Mouse (Mus musculus) urinary bladder, postnatal 4 days (tissue): ENCODE data around the gene Notch1.
A peak's percentile ranks its signal among the peaks of the same experiment; 100 is the strongest.

Experiments used
- DNase-seq, 2 experiments: peaks; one replicate each; pipeline ENCODE4 v3.0.0; 2021 to 2022; ENCODE audit warnings: low spot score in 2 of 2

Notch1 gene

DNA sequence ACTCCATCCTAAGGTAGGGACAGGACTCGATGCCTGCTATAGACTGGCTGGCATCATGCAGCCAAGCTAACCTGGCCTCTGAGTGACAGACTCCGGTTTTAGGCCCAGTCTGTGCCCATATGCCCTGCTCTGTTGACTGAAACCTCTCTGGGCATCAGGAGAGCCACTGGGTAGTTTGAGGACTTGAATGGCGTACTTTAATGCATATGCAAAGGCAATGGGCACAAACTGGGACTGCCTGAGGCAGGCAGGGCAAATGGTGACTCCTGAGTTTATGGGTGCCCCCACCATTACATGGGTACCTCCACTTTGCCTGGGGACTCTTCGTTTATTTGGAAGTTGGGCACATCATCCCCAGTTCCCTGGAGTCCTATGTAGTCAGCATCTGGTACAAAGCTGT lies 69.8 kb downstream of the Notch1 start:
- no peak for DNase-seq

DNA sequence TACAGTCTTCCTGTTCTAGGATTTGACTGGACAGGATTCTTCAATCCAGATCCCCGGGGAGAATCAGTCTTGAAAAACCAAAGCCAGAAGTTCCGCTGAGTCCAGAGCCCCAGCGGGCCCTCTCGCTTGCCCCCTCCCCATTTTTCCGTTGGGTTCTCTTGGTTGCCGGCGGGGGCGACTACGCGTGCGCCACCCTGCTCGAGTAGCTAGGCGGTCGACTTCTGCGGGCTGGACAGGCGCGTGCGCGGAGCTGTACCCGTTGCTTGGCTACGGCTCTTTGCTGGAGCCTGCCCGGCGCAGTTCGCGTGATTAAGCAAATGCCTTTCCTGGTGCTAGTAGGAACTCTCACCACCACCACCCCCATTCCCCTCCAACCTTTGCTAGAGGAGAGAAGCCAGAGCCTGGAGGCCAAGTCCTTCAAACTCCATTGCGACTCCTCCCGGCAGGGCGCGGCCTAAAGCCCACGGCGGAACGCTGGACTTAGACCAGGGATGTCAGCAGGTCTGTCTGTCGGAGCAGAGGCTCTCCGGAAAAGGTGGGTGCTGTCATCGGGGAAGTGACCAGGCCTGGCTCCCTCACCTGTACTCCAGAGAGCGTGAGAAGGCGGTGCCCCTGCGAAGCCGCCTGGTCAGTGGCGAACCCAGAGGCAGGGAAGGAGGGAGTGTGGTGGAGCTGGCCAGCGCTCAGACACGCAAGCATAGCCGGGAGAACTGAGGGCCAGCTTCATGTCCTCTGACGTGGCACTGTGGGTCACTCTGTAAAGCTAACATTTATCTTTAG lies 70.6 kb downstream of the Notch1 start:
- peak; percentile 90 to 92 for DNase-seq

DNA sequence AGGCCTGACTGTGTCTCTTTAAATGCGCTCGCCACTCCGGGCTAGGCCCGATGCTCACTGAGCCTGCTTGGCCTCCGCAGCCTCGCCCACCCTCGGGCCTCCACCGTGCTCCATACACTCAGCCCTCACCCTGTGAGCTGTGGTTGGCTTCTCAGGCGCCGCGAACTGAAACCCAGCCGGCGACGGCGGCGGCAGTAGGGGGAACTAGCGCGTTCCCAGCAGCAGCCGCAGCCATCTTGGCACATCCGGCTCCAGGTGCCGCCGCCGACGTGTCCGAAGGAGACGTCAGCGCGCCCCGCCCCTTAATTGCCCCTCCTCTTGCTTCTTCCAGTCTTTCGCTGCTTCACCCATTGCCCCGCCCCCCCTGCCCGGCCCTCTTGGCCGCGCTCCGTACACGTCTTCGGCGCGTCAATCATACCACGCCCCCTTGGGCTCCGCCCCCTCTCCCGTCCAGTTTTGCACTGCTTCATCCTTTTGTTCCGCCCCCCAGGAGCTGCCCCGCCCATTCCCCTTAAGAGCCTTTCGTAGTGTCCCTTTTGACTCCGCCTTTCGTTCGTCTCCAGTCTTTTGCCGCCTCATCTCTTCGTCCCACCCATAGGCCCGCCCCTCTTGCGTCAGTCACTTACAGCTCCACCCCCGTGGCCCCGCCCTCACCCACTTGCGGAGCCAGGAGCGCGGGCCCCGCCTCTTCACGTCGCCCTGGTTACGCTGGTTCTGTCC lies 71.4 kb downstream of the Notch1 start, which contains the start of gene Sec16a:
TSS of gene Sec16a (minus strand) at position 271 of the 720 bp plus-strand sequence.
- peak; percentile 100 for DNase-seq

- no peak for DNase-seq
These were observed 72.1 kb downstream of the Notch1 start for GRCm38 (mm10) chr2:26444368-26444767.

DNA sequence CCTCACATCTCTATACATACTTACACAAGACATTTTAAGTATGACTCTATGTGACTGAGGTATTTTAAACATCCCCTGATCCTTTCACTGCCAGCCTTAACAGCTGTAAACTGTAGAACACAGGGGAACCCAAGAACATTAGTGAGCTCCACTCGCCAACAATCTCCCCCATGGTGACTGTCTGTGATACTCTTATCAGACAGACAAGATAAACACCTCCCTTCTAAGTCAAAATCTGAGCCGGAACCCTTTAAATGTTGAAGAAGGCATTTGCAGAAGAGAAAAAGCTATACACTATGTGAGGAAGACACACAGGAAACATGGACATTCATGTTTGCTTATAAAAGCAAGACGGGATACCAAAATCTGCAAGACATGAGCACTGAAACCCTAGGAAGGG lies 72.6 kb downstream of the Notch1 start:
- no peak for DNase-seq

GRCm38 (mm10) chr2:26442843-26443242 lies 73.6 kb downstream of the Notch1 start:
- DNase-seq = no peak

GRCm38 (mm10) chr2:26441688-26442087 lies 74.8 kb downstream of the Notch1 start:
- DNase-seq = no peak

- DNase-seq = no peak
These were observed 75.2 kb downstream of the Notch1 start for GRCm38 (mm10) chr2:26441261-26441660.

DNA sequence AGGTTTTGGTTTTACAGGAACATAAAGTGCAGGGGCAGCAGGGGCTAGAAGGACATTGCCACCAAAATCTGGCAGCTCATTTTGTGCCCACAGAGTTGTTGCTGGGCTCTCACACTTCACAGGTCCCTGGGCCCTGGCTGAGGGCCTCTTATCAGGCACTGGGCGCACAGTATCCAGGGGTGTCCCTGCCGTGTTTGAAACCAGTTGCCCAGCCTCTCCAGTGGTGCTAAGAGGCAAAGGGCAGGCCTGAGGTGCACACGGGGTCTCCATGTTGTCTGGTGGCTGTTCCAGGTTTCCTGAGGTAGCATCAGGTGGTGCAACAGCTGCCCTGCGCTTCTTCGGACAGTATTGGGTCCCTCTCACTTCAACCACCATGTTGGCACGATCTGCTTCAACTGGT lies 76.8 kb downstream of the Notch1 start:
- no peak for DNase-seq

DNA sequence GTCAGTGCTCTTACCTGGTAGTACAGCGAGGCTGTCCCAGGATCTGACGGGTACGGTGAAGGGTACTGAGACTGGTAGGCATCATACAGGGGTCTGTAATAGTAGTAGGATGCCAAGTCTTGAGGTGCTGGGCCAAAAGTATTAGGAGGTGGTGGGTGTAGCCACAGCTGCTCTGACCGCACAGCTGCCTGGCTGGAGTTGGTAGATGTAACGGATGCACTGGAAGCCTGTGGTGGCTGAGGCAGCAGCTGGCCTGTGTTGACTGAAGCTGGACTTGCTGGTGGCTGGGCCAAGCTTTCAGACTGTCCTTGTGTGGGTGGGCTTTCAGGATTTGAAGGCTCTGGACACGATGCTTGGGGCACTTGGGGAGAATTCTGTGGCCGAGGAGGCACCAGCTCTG lies 78.1 kb downstream of the Notch1 start:
- no peak for DNase-seq

DNA sequence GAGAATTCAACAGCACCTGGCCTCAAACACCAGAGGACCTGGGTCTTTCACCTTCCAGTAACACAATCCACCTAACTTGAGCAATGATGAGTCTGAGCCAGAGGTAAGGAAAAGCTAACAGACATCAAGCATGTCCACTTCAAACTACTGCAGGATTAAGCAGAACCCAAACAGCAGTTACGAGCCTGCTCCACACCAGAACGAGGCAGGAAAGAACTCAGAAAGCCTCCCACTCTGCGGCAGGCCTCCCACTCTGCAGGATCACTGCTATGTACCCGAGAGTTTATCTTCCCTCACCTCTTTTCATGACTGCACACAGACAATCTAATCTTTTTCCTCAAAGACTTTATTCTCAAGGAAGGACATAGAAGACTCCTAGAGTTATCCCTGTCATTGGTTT lies 79.2 kb downstream of the Notch1 start:
- DNase-seq = no peak

DNA sequence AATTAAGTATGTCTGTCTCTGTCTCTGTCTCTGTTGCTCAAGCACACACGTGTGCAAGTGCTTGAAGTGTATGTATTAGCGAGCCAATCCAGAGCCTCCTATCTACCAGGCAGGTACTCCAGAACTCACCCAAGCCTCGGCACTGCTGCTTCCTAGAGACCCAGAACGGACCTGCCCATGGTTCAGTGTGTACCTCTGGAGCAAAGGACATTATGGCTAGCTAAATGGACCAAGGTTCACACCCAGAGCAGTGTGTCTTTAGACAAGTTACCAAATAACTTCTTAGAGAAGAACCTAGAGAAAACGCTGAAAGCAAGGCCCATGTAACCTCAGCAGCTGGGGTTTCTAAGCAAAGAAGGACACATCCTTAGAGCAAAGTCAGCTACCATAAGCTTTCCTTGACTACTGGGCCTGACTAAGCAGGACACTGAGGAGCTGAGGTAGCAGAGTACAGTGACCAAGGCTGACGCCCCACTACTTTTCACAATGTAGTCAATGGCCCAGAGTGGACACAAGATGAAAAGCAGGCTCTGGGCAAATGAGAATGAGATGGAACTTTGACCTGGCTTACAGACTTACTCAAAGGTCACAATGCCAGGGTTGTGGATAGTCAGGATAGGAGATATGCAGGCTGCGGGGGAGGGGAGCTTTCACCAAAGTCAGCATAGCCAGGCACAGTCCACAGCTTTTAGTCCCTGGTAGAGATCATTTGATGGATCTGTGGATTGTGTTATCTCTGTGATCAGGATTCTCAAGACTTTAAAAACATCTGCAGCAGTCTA lies 81.5 kb downstream of the Notch1 start:
- no peak for DNase-seq

DNA sequence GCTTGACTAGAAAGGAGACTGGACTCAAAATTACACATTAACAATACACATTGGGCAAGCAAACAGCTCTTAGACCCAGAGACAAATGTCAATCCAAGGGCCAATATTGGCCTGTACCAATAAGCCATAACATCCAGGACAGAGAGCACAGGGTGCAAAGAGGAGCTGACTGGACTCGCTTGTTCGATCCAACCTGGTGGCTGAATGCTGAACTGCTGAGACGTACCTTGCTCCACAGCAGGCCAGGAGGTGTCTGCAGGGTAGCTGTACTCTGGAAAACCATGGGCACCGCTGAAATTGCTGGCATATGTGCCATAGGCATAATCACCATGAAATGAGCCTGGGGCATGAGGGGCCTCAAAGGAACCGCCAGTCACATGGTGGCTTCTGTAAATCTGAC lies 86.6 kb downstream of the Notch1 start:
- no peak for DNase-seq

DNA sequence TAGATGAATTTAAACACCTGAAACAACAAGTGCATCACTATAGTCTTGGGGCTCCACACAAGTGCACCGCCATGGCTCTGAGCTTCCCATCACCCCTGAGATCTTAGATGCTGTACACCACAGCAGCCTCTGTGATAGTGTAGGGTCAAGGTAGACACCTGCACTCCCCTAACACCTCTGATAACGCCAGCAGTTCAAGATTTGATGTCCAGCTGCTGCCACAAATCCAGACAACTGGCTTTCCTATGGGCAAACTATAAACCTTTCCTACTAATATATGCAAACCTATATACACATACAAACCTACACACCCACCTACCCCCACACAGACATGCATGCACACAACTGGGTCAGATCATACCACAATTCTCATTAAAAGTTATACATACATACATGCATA lies 91.9 kb downstream of the Notch1 start:
- no peak for DNase-seq

DNA sequence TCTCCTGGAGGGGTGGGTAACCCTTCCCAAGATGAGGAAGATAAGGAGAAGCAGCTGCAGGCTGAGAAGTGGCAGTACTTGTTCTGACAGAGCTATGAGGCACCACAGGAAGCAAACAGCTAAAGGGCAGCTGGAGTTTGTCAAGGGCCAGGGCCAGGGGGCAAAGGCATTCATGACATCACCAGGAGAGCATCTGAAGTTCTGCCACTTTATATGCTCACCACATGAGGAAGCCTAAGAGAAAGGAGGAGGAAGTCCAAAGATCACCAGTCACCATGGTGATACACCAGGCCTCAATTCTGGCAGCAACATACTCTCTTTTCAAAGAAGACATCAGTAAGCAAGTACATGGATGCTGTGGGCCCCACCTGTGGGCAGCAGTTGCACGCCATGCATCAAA lies 93.4 kb downstream of the Notch1 start:
- DNase-seq = no peak

DNA sequence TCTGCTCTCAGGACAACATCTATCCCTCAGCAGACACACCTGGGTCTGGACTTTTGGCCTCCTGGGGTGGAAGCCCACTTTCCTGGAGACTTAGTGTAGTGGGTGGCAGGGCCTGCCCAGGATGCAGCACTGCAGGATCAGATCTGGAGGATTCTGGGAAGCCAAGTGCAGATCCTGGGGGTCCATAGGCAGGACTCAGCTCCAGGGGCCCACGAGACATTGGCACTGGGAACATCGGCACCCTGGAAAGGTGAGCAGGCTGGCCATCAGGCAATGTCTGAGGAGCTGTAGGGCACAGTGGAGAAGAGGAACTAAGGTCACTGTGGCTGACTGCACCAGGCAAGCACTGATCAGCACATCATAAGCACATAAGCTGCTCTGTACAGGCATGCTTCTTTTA lies 94.5 kb downstream of the Notch1 start:
- no peak for DNase-seq

- no peak for DNase-seq
These were observed 98.3 kb downstream of the Notch1 start for GRCm38 (mm10) chr2:26418120-26418519.

DNA sequence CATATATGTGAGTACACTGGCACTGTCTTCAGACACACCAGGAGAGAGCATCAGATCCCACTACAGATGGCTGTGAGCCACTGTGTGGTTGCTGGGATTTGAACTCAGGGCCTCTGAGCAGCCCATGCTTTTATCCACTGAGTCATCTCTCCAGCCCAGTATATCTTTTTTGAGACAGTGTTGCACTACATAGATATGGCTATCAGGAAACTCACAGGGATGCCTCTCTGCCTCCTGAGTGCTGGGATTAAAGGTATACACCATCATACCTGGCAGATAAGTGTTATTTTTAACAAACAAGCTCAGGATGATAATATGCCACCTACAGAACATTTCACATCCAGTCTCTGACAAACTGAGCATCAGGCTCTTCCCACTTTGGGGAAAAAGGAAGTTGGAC lies 99.4 kb downstream of the Notch1 start:
- DNase-seq = no peak

GRCm38 (mm10) chr2:26410931-26411411 lies 105.5 kb downstream of the Notch1 start:
- DNase-seq = no peak

DNA sequence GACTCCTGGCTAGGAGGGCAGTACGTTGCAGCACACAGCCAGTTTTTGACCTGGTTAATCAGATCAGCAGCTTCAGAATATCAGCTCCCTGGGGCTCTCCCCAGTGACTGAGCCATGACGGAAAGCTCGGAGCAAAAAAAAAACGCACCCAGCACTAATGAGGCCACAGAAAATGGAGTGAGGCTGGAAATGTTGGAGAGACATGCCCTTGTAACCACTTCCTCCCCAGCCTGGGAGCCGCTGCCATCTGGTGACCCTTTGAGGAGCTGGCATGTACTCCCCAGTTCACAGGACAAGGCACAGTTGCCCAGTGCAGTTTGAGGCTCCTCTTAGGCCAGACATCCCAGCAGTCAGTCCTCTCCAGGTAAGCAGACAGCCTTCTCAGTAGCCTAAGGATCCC lies 106.4 kb downstream of the Notch1 start:
- no peak for DNase-seq

GRCm38 (mm10) chr2:26409362-26409761 lies 107.1 kb downstream of the Notch1 start:
- no peak for DNase-seq
